Mouse (Mus musculus): ENCODE data around the gene Bahcc1. TPM values are rescaled to one million over a fixed set of nuclear protein-coding genes. Genes with fewer than 3 reads are reported as not detected.

Bahcc1 gene
- total and polyA plus RNA-seq, 2 experiments from 2014 or later = 3.5 to 13.1 TPM

GRCm38 (mm10) chr11:120293714-120294113, 61.0 kb downstream of the Bahcc1 start:
- TF ChIP-seq CTCF (IDR thresholded peaks at IDR 0.05; ENCODE audit: low read depth) (no peak), EP300 (IDR thresholded peaks at IDR 0.05; ENCODE audit: low read depth) (no peak)
- Histone ChIP-seq H3K27me3 (ENCODE audit: control insufficient read depth, insufficient read depth, low read length) (no peaks in the 10 kb centered on the region), H3K4me2 (ENCODE audit: low read depth, low read length) (no peak overlapping the region), H3K9ac (replicated peaks; ENCODE audit: low read depth, low read length) (no peak overlapping the region), H3K36me3 (replicated peaks; ENCODE audit: control insufficient read depth, insufficient read depth, low read length) (peaks cover 19% of the 10 kb centered on the region), H3K9me3 (replicated peaks; ENCODE audit: control insufficient read depth, low read length) (no peaks in the 10 kb centered on the region), H3K27ac (ENCODE audit: low read depth) (no peak overlapping the region), H3K4me3 (ENCODE audit: low read depth, low read length) (no peak overlapping the region), H3K4me1 (ENCODE audit: control insufficient read depth, insufficient read depth) (peaks cover 5% of the 10 kb centered on the region; the same call in 1 of the 2 replicates)
- 87% methylated on average over 1 of the region's 1 CpGs for WGBS
- DNase-seq (ENCODE audit: low spot score) (no peak), ATAC-seq (ENCODE audit: insufficient read depth, low read depth) (no peak)

- Histone ChIP-seq H3K9ac (replicated peaks; ENCODE audit: low read depth, low read length) (no peak overlapping the region), H3K27me3 (ENCODE audit: control insufficient read depth, insufficient read depth, low read length) (no peaks in the 10 kb centered on the region), H3K36me3 (replicated peaks; ENCODE audit: control insufficient read depth, insufficient read depth, low read length) (no peaks in the 10 kb centered on the region), H3K4me1 (ENCODE audit: control insufficient read depth, insufficient read depth) (peaks cover 12% of the 10 kb centered on the region), H3K27ac (ENCODE audit: low read depth) (no peak overlapping the region), H3K4me3 (ENCODE audit: low read depth, low read length) (no peak overlapping the region), H3K9me3 (replicated peaks; ENCODE audit: control insufficient read depth, low read length) (no peaks in the 10 kb centered on the region), H3K4me2 (ENCODE audit: low read depth, low read length) (no peak overlapping the region)
- DNase-seq (ENCODE audit: low spot score) (no peak), ATAC-seq (ENCODE audit: insufficient read depth, low read depth) (no peak)
- TF ChIP-seq EP300 (IDR thresholded peaks at IDR 0.05; ENCODE audit: low read depth) (no peak), CTCF (IDR thresholded peaks at IDR 0.05; ENCODE audit: low read depth) (no peak)
- WGBS = 45% methylated on average over 13 of the region's 13 CpGs
These were observed 63.8 kb downstream of the Bahcc1 start for GRCm38 (mm10) chr11:120296305-120297144.

GRCm38 (mm10) chr11:120297767-120298166, 65.0 kb downstream of the Bahcc1 start:
- H3K4me3 ChIP-seq (ENCODE audit: low read depth, low read length) = no peak overlapping the region
- H3K4me2 ChIP-seq (ENCODE audit: low read depth, low read length) = no peak overlapping the region
- TF ChIP-seq CTCF (IDR thresholded peaks at IDR 0.05; ENCODE audit: low read depth) (no peak), EP300 (IDR thresholded peaks at IDR 0.05; ENCODE audit: low read depth) (no peak)
- no peaks in the 10 kb centered on the region for H3K9me3 ChIP-seq (replicated peaks; ENCODE audit: control insufficient read depth, low read length)
- no peak overlapping the region for H3K27ac ChIP-seq (ENCODE audit: low read depth)
- ATAC-seq (ENCODE audit: insufficient read depth, low read depth) (no peak; the same call in 1 of the 2 replicates), DNase-seq (ENCODE audit: low spot score) (no peak)
- H3K27me3 ChIP-seq (ENCODE audit: control insufficient read depth, insufficient read depth, low read length) = no peaks in the 10 kb centered on the region
- no peak overlapping the region for H3K9ac ChIP-seq (replicated peaks; ENCODE audit: low read depth, low read length)
- peaks cover 12% of the 10 kb centered on the region for H3K4me1 ChIP-seq (ENCODE audit: control insufficient read depth, insufficient read depth)
- H3K36me3 ChIP-seq (replicated peaks; ENCODE audit: control insufficient read depth, insufficient read depth, low read length) = no peaks in the 10 kb centered on the region
- 82% methylated on average over 7 of the region's 7 CpGs for WGBS

- Histone ChIP-seq H3K27ac (ENCODE audit: low read depth) (no peak overlapping the region), H3K27me3 (ENCODE audit: control insufficient read depth, insufficient read depth, low read length) (no peaks in the 10 kb centered on the region), H3K9ac (replicated peaks; ENCODE audit: low read depth, low read length) (no peak overlapping the region), H3K4me3 (ENCODE audit: low read depth, low read length) (no peak overlapping the region), H3K4me2 (ENCODE audit: low read depth, low read length) (no peak overlapping the region), H3K9me3 (replicated peaks; ENCODE audit: control insufficient read depth, low read length) (no peaks in the 10 kb centered on the region), H3K36me3 (replicated peaks; ENCODE audit: control insufficient read depth, insufficient read depth, low read length) (no peaks in the 10 kb centered on the region), H3K4me1 (ENCODE audit: control insufficient read depth, insufficient read depth) (peaks cover 7% of the 10 kb centered on the region)
- ATAC-seq (ENCODE audit: insufficient read depth, low read depth) (no peak), DNase-seq (ENCODE audit: low spot score) (no peak)
- WGBS = 84% methylated on average over 4 of the region's 4 CpGs
- TF ChIP-seq CTCF (IDR thresholded peaks at IDR 0.05; ENCODE audit: low read depth) (no peak), EP300 (IDR thresholded peaks at IDR 0.05; ENCODE audit: low read depth) (no peak)
These were observed 65.8 kb downstream of the Bahcc1 start for GRCm38 (mm10) chr11:120298441-120299141.

- Histone ChIP-seq H3K9me3 (replicated peaks; ENCODE audit: control insufficient read depth, low read length) (no peaks in the 10 kb centered on the region), H3K9ac (replicated peaks; ENCODE audit: low read depth, low read length) (no peak overlapping the region), H3K27ac (ENCODE audit: low read depth) (no peak overlapping the region), H3K27me3 (ENCODE audit: control insufficient read depth, insufficient read depth, low read length) (no peaks in the 10 kb centered on the region), H3K36me3 (replicated peaks; ENCODE audit: control insufficient read depth, insufficient read depth, low read length) (no peaks in the 10 kb centered on the region), H3K4me3 (ENCODE audit: low read depth, low read length) (no peak overlapping the region), H3K4me1 (ENCODE audit: control insufficient read depth, insufficient read depth) (peaks cover 11% of the 10 kb centered on the region), H3K4me2 (ENCODE audit: low read depth, low read length) (0 out of 2 replicates have a peak overlapping the region, but pooled peaks have one; percentile 4)
- 32% methylated on average over 5 of the region's 5 CpGs for WGBS
- TF ChIP-seq CTCF (IDR thresholded peaks at IDR 0.05; ENCODE audit: low read depth) (no peak), EP300 (IDR thresholded peaks at IDR 0.05; ENCODE audit: low read depth) (no peak)
- ATAC-seq (ENCODE audit: insufficient read depth, low read depth) = no peak; the same call in 1 of the 2 replicates
- DNase-seq (ENCODE audit: low spot score) = no peak
These were observed 66.7 kb downstream of the Bahcc1 start for GRCm38 (mm10) chr11:120299484-120299883.
